Mouse (Mus musculus) limb, embryonic 15.5 days (tissue): Measurements from ENCODE around the gene Lzts2. TPM values are rescaled to one million over a fixed set of nuclear protein-coding genes. Genes with fewer than 3 reads are reported as not detected.

Experiments used
- polyA plus RNA-seq: library from polyadenylated mRNA; unstranded; fragments of >200 nt; fragmentation: Nextera tagmentation; extraction: Ambion mirVana; gene quantifications from 2 replicates; pipeline ENCODE4 v1.2.1, GENCODE M21; 2015

Lzts2 gene
- polyA plus RNA-seq, 1 experiment from 2014 or later = 68.3 TPM

Other genes starting within 250 kb of the Lzts2 start
- 29.1 and 29.2 TPM in 2 replicates for gene Slf2, start 83.3 kb upstream of the Lzts2 start, polyA plus RNA-seq
- 3.8 and 4.9 TPM in 2 replicates for gene Sema4g, start 25.3 kb upstream of the Lzts2 start, polyA plus RNA-seq
- gene Twnk, start 8.8 kb upstream of the Lzts2 start, polyA plus RNA-seq = 19.6 and 19.8 TPM in 2 replicates
- 62.5 and 65.1 TPM in 2 replicates for gene Mrpl43, start 8.0 kb upstream of the Lzts2 start, polyA plus RNA-seq
- gene Pdzd7, start 31.3 kb downstream of the Lzts2 start, polyA plus RNA-seq = 0.16 and 0.37 TPM in 2 replicates
- 33.8 and 36.9 TPM in 2 replicates for gene Sfxn3, start 33.1 kb downstream of the Lzts2 start, polyA plus RNA-seq
- 38.5 and 60.8 TPM in 2 replicates for gene Kazald1, start 60.8 kb downstream of the Lzts2 start, polyA plus RNA-seq
- gene Tlx1, start 136.3 kb downstream of the Lzts2 start, polyA plus RNA-seq = 0.87 and 0.88 TPM in 2 replicates
- gene Lbx1, start 221.4 kb downstream of the Lzts2 start, polyA plus RNA-seq = 0.64 and 1.5 TPM in 2 replicates